Mouse (Mus musculus) CH12.LX (cell line): ENCODE results near the gene Gna14. TPM values are rescaled to one million over a fixed set of nuclear protein-coding genes. Genes with fewer than 3 reads are reported as not detected.

Experiments used
- DNase-seq: peaks from one replicate; pipeline ENCODE4 v3.0.0-alpha.2; 2013; ENCODE audit errors: extremely low read depth
- H3K27ac ChIP-seq: 2 replicates; pipeline ENCODE4 v1.5.1; 2012; ENCODE audit warnings: low read depth, mild to moderate bottlenecking, control low read depth, moderate library complexity; ENCODE audit not compliant: insufficient read depth
- H3K27me3 ChIP-seq: replicated peaks from 2 replicates; pipeline ENCODE3; 2012; ENCODE audit warnings: inconsistent platforms
- H3K36me3 ChIP-seq, 2 experiments: replicated peaks in 1 of 2; 2 replicates each; pipeline versions ENCODE3 to v1.6.1; 2012; ENCODE audit warnings: inconsistent platforms in 1 of 2, low read length in 1 of 2, mild to moderate bottlenecking in 1 of 2, mixed read lengths in 1 of 2, moderate library complexity in 1 of 2; ENCODE audit not compliant: control insufficient read depth in 1 of 2, insufficient read depth in 1 of 2
- H3K4me1 ChIP-seq, 2 experiments: 2 replicates each; pipeline ENCODE4 v1.6.1; 2012; ENCODE audit warnings: inconsistent platforms in 1 of 2, moderate library complexity in 1 of 2; ENCODE audit not compliant: insufficient read depth in 2 of 2, control insufficient read depth in 1 of 2
- H3K4me2 ChIP-seq: 2 replicates; pipeline ENCODE4 v1.6.1; 2012; ENCODE audit warnings: low read depth, mild to moderate bottlenecking, control low read depth; ENCODE audit not compliant: poor library complexity, insufficient read depth, severe bottlenecking
- H3K4me3 ChIP-seq, 3 experiments: fragments of 150-350 bp in 1 of 3; sonication (generic) in 1 of 3; replicated peaks in 1 of 3; 2 replicates each; pipeline versions ENCODE3 to v1.5.1; 2011 to 2012; ENCODE audit warnings: low read depth in 2 of 3, low read length in 2 of 3, mild to moderate bottlenecking in 2 of 3, moderate library complexity in 2 of 3, control low read depth in 1 of 3, improper control_type of control experiment in 1 of 3, inconsistent platforms in 1 of 3, mixed read lengths in 1 of 3; ENCODE audit not compliant: poor library complexity in 1 of 3
- H3K79me2 ChIP-seq: replicated peaks from 2 replicates; pipeline ENCODE4 v1.6.1; 2012; ENCODE audit warnings: mild to moderate bottlenecking, moderate library complexity; ENCODE audit not compliant: control insufficient read depth, poor library complexity, insufficient read depth, severe bottlenecking; ENCODE audit errors: extremely low read depth
- H3K9ac ChIP-seq: 2 replicates; pipeline ENCODE4 v1.6.1; 2012; ENCODE audit warnings: low read depth, mild to moderate bottlenecking, control low read depth, moderate library complexity; ENCODE audit not compliant: insufficient read depth
- H3K9me3 ChIP-seq: replicated peaks from 2 replicates; pipeline ENCODE3; 2012; ENCODE audit warnings: low read length, inconsistent platforms, mixed read lengths
- CHD1 ChIP-seq: IDR thresholded peaks from 2 replicates; pipeline ENCODE4 v1.6.1; 2012; ENCODE audit warnings: low read depth, low read length, improper control_type of control experiment, inconsistent platforms
- CTCF ChIP-seq, 2 experiments: IDR thresholded peaks in 1 of 2; conservative IDR thresholded peaks in 1 of 2; 2 replicates each; pipeline ENCODE4 v1.5.1; 2011 to 2012; ENCODE audit warnings: low read depth in 2 of 2, low read length in 2 of 2, improper control_type of control experiment in 1 of 2, inconsistent platforms in 1 of 2, mild to moderate bottlenecking in 1 of 2, moderate library complexity in 1 of 2
- EP300 ChIP-seq: IDR thresholded peaks from 2 replicates; pipeline ENCODE4 v1.6.1; 2011; ENCODE audit warnings: low read length, improper control_type of control experiment
- JUN ChIP-seq: IDR thresholded peaks from 2 replicates; pipeline ENCODE4 v1.6.1; 2011; ENCODE audit warnings: low read depth, mild to moderate bottlenecking, low read length, improper control_type of control experiment, moderate library complexity; ENCODE audit not compliant: insufficient read depth
- JUND ChIP-seq: conservative IDR thresholded peaks from 2 replicates; pipeline ENCODE4 v1.6.1; 2011; ENCODE audit warnings: low read depth, low read length, improper control_type of control experiment
- KAT2A ChIP-seq: IDR thresholded peaks from 2 replicates; pipeline ENCODE4 v1.6.1; 2012; ENCODE audit warnings: low read length, improper control_type of control experiment, inconsistent platforms; ENCODE audit not compliant: insufficient replicate concordance
- MAFK ChIP-seq: IDR thresholded peaks from 2 replicates; pipeline ENCODE4 v1.6.1; 2011; ENCODE audit warnings: low read length, improper control_type of control experiment; ENCODE audit not compliant: insufficient replicate concordance
- MAX ChIP-seq: IDR thresholded peaks from 2 replicates; pipeline ENCODE4 v1.6.1; 2011; ENCODE audit warnings: low read length, improper control_type of control experiment
- MEF2A ChIP-seq: IDR thresholded peaks from 2 replicates; pipeline ENCODE4 v1.6.1; 2014; ENCODE audit warnings: low read depth, mild to moderate bottlenecking, inconsistent platforms, low read length, improper control_type of control experiment, borderline replicate concordance
- MXI1 ChIP-seq: IDR thresholded peaks from 2 replicates; pipeline ENCODE4 v1.6.1; 2011; ENCODE audit warnings: mild to moderate bottlenecking, low read depth, low read length, improper control_type of control experiment
- NELFE ChIP-seq: IDR thresholded peaks from 2 replicates; pipeline ENCODE4 v1.6.1; 2011; ENCODE audit warnings: low read depth, low read length, improper control_type of control experiment
- NRF1 ChIP-seq: IDR thresholded peaks from 2 replicates; pipeline ENCODE4 v1.6.1; 2014; ENCODE audit warnings: low read depth, mild to moderate bottlenecking, inconsistent platforms, low read length, improper control_type of control experiment, moderate library complexity
- PAX5 ChIP-seq: IDR thresholded peaks from 2 replicates; pipeline ENCODE4 v1.6.1; 2012; ENCODE audit warnings: low read length, inconsistent platforms, mixed read lengths
- POLR2A ChIP-seq: IDR thresholded peaks from 2 replicates; pipeline ENCODE4 v1.6.1; 2011; ENCODE audit warnings: low read depth, mild to moderate bottlenecking, improper control_type of control experiment, low read length
- POLR2AphosphoS2 ChIP-seq: IDR thresholded peaks from 2 replicates; pipeline ENCODE4 v1.6.1; 2011; ENCODE audit warnings: low read depth, low read length, improper control_type of control experiment
- RAD21 ChIP-seq: IDR thresholded peaks from 2 replicates; pipeline ENCODE4 v1.6.1; 2011; ENCODE audit warnings: low read depth, mild to moderate bottlenecking, low read length, improper control_type of control experiment, moderate library complexity
- SMC3 ChIP-seq: IDR thresholded peaks from 2 replicates; pipeline ENCODE4 v1.6.1; 2011; ENCODE audit warnings: low read depth, low read length, improper control_type of control experiment
- TBP ChIP-seq: conservative IDR thresholded peaks from 2 replicates; pipeline ENCODE4 v1.6.1; 2011; ENCODE audit warnings: low read depth, low read length, improper control_type of control experiment
- UBTF ChIP-seq: IDR thresholded peaks from 2 replicates; pipeline ENCODE4 v1.6.1; 2012; ENCODE audit warnings: low read depth, mild to moderate bottlenecking, inconsistent platforms, low read length, improper control_type of control experiment, moderate library complexity
- ZC3H11A ChIP-seq: IDR thresholded peaks from 2 replicates; pipeline ENCODE4 v1.6.1; 2012; ENCODE audit warnings: low read depth, mild to moderate bottlenecking, inconsistent platforms, low read length, improper control_type of control experiment
- ZNF384 ChIP-seq: IDR thresholded peaks from 2 replicates; pipeline ENCODE4 v1.6.1; 2012; ENCODE audit warnings: low read depth, low read length, improper control_type of control experiment, inconsistent platforms
- dilution Hi-C: fragments of 300-500 bp; cut with MboI; formaldehyde crosslinking; loops from 2 replicates; pipeline ENCODE4 v1.14.3; 2020; ENCODE audit warnings: low sequenced_read_pairs; ENCODE audit not compliant: extremely low pct_unique_long_range_greater_than_20kb, extremely low pct_ligation_motif_present
- in situ Hi-C: fragments of 300-500 bp; cut with MboI; formaldehyde crosslinking; loops from 3 replicates; pipeline ENCODE4 v1.14.3; 2019; ENCODE audit warnings: low sequenced_read_pairs, low pct_ligation_motif_present, low pct_unique_long_range_greater_than_20kb, mixed read lengths
- polyA plus RNA-seq: library from polyadenylated mRNA; unstranded; fragments of >175 nt; gene quantifications from 2 replicates; pipeline ENCODE4 v1.2.1, GENCODE M21; 2012; ENCODE audit warnings: low read depth; ENCODE audit not compliant: insufficient read length
- total RNA-seq, 2 experiments: library from RNA; depleted of rRNA; stranded (reverse); fragments of 300-350 nt in 1 of 2; fragments of >200 nt in 1 of 2; gene quantifications; 2 replicates each; pipeline ENCODE4 v1.2.3; 2012 to 2014

Gna14 gene
- total and polyA plus RNA-seq, 3 experiments: 0.08 TPM; not detected in 2

DNA sequence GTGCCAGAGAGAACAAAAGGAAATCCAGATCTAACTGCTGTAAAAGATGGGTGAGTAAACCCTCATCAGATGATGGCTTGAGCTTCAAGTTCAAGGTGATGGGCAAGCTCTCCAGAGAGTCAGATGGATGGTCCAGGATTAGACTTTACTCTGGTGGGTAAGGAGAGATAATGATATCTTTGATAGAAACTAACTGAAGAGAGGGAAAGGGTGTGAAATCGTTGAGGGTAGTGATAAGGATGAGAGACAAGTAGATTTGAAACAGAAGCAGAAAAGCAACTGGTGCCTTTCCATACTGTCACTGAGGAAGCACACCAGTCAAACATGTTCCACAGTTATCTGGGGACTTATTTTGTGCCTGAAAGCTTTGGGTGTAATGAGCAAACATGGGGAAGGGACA, 56.9 kb downstream of the Gna14 start:
- TF ChIP-seq ZNF384 (no peak), KAT2A (no peak)
- no peaks in the 10 kb centered on the region for H3K27me3 ChIP-seq
- H3K4me1 ChIP-seq: no peaks in the 10 kb centered on the region
- H3K9me3 ChIP-seq: no peaks in the 10 kb centered on the region
- H3K36me3 ChIP-seq: no peaks in the 10 kb centered on the region
- no peak for DNase-seq
- no peak overlapping the region for H3K4me2 ChIP-seq
- no peak overlapping the region for H3K27ac ChIP-seq
- in situ Hi-C loops: no loop called here
- H3K4me3 ChIP-seq: no peak overlapping the region
- dilution Hi-C loops: no loop called here
- H3K9ac ChIP-seq: no peak overlapping the region
- H3K79me2 ChIP-seq: no peaks in the 10 kb centered on the region

DNA sequence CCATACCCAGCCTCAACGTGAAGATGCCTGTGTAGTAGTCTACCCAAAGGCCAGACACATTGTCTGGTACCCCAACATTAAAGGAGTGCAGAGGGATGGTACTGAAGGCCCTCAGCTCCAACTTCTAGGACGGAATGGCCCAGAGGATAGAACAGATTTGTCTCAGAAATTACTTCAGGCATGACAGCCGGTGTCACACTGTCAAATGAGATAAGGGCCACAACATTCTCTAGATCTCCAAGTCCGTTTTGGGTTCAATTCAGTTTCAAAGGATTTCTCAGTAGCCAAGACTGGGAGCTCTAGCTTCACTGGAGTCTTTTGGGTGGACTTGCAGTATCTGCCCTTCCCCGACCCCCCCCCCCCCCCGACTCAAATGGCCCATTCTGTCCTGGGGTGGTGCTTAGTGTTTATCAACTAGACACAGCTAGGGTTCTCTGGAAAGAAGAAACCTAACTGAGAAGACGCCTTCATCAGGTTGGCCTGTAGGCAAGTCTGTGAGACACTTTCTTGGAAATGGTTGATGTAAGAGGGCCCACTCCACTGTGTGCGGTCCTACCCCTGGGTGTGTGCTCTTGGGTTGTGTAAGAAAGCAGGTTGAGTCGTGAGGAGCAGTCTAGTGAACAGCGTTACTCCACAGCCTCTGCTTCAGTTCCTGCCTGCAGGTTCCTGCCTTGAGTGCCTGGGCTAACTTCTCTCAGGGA, 59.4 kb downstream of the Gna14 start:
- H3K4me3 ChIP-seq: no peak overlapping the region
- no peaks in the 10 kb centered on the region for H3K36me3 ChIP-seq
- H3K27me3 ChIP-seq: no peaks in the 10 kb centered on the region
- no peak overlapping the region for H3K27ac ChIP-seq
- no peaks in the 10 kb centered on the region for H3K9me3 ChIP-seq
- H3K4me2 ChIP-seq: no peak overlapping the region
- no peaks in the 10 kb centered on the region for H3K79me2 ChIP-seq
- TF ChIP-seq ZC3H11A (no peak), CTCF (conservative IDR thresholded peaks at IDR 0.05 in 1 of 2, IDR thresholded peaks at IDR 0.05 in 1 of 2; ENCODE audit: low read depth in 2 of 2, low read length in 2 of 2) (no peak), NELFE (no peak), MAFK (no peak), POLR2A (no peak), ZNF384 (no peak)
- dilution Hi-C loops: no loop called here
- in situ Hi-C loops: no loop called here
- DNase-seq: no peak
- H3K9ac ChIP-seq: no peak overlapping the region
- H3K4me1 ChIP-seq: no peaks in the 10 kb centered on the region

DNA sequence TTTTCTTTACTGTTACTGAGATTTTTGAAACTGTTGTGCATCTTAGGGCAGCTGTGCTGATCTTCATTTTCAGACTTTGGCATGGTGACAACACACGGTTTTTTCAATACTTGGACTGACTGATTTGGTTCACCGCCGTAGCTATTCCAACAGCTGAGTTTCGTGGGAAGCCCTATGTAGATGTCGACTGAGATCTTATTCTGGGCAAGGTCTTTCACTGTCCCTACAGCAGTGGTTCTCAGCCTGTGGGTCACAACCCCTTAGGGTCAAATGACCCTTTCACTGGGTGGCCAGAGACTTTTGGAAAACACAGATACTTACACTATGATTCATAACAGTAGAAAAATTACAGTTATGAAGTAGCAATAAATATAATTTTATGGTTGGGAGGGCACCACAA, 60.5 kb downstream of the Gna14 start:
- dilution Hi-C loops (no loop called here), in situ Hi-C loops (no loop called here)
- Histone ChIP-seq H3K79me2 (no peaks in the 10 kb centered on the region), H3K4me3 (no peak overlapping the region), H3K27ac (no peak overlapping the region), H3K9me3 (no peaks in the 10 kb centered on the region), H3K27me3 (no peaks in the 10 kb centered on the region), H3K4me1 (no peaks in the 10 kb centered on the region), H3K9ac (no peak overlapping the region), H3K36me3 (no peaks in the 10 kb centered on the region), H3K4me2 (no peak overlapping the region)
- DNase-seq: no peak
- TF ChIP-seq PAX5 (no peak), MAFK (no peak), NELFE (no peak), POLR2AphosphoS2 (no peak), MEF2A (no peak), SMC3 (no peak), MAX (no peak), UBTF (no peak), CHD1 (no peak), JUND (no peak), JUN (no peak), NRF1 (no peak), MXI1 (no peak), EP300 (no peak), TBP (no peak), RAD21 (no peak)
